Mouse (Mus musculus): Measurements from ENCODE around the gene Gm21903.

GRCm38 (mm10) chr17:39009846-39010245 is 33.3 kb downstream of the Gm21903 start:
- TF ChIP-seq CTCF (IDR thresholded peaks at IDR 0.05; ENCODE audit: low read depth, low read length) (no peak), POLR2A (IDR thresholded peaks at IDR 0.05; ENCODE audit: borderline replicate concordance, low read depth, low read length) (no peak)

Data from bone marrow macrophage, adult 2 months (primary cell).